Mouse (Mus musculus) MEL (cell line): ENCODE data around the gene Tln2.

Source experiments
- CHD1 ChIP-seq: IDR thresholded peaks from 2 replicates; pipeline ENCODE4 v1.6.1; 2012; ENCODE audit warnings: low read depth, mild to moderate bottlenecking, inconsistent platforms, low read length, improper control_type of control experiment
- CHD2 ChIP-seq: IDR thresholded peaks from 2 replicates; pipeline ENCODE4 v1.6.1; 2011; ENCODE audit warnings: low read length, improper control_type of control experiment
- CTCF ChIP-seq, 3 experiments: IDR thresholded peaks in 2 of 3; conservative IDR thresholded peaks in 1 of 3; 2 replicates each; pipeline ENCODE4 v1.5.1; 2011 to 2012; ENCODE audit warnings: low read length in 3 of 3, low read depth in 2 of 3, mild to moderate bottlenecking in 2 of 3, improper control_type of control experiment in 1 of 3, inconsistent platforms in 1 of 3, mixed read lengths in 1 of 3, moderate library complexity in 1 of 3; ENCODE audit not compliant: control insufficient read depth in 1 of 3, insufficient read depth in 1 of 3, poor library complexity in 1 of 3, severe bottlenecking in 1 of 3
- ETS1 ChIP-seq: IDR thresholded peaks from 2 replicates; pipeline ENCODE4 v1.6.1; 2012; ENCODE audit warnings: low read depth, mild to moderate bottlenecking, inconsistent platforms, low read length, improper control_type of control experiment, moderate library complexity
- JUND ChIP-seq: IDR thresholded peaks from 2 replicates; pipeline ENCODE4 v1.6.1; 2011; ENCODE audit warnings: low read depth, mild to moderate bottlenecking, improper control_type of control experiment, low read length
- MAFK ChIP-seq: IDR thresholded peaks from 2 replicates; pipeline ENCODE4 v1.6.1; 2011; ENCODE audit warnings: low read depth, mild to moderate bottlenecking, low read length, improper control_type of control experiment, borderline replicate concordance
- MAZ ChIP-seq: IDR thresholded peaks from 2 replicates; pipeline ENCODE4 v1.6.1; 2012; ENCODE audit warnings: low read depth, mild to moderate bottlenecking, inconsistent platforms, low read length, improper control_type of control experiment
- POLR2A ChIP-seq, 2 experiments: IDR thresholded peaks; 2 replicates each; pipeline ENCODE4 v1.6.1; 2011 to 2012; ENCODE audit warnings: low read length in 2 of 2, mild to moderate bottlenecking in 2 of 2, control low read depth in 1 of 2, improper control_type of control experiment in 1 of 2, low read depth in 1 of 2, moderate library complexity in 1 of 2; ENCODE audit not compliant: control insufficient read depth in 1 of 2, insufficient read depth in 1 of 2, poor library complexity in 1 of 2
- RAD21 ChIP-seq: IDR thresholded peaks from 2 replicates; pipeline ENCODE4 v1.6.1; 2011; ENCODE audit warnings: mild to moderate bottlenecking, low read depth, low read length, improper control_type of control experiment
- TCF12 ChIP-seq: IDR thresholded peaks from 2 replicates; pipeline ENCODE4 v1.6.1; 2014; ENCODE audit warnings: low read depth, mild to moderate bottlenecking, inconsistent platforms, low read length, improper control_type of control experiment, moderate library complexity
- USF1 ChIP-seq: IDR thresholded peaks from 2 replicates; pipeline ENCODE4 v1.6.1; 2014; ENCODE audit warnings: low read depth, mild to moderate bottlenecking, inconsistent platforms, low read length, improper control_type of control experiment, moderate library complexity

DNA sequence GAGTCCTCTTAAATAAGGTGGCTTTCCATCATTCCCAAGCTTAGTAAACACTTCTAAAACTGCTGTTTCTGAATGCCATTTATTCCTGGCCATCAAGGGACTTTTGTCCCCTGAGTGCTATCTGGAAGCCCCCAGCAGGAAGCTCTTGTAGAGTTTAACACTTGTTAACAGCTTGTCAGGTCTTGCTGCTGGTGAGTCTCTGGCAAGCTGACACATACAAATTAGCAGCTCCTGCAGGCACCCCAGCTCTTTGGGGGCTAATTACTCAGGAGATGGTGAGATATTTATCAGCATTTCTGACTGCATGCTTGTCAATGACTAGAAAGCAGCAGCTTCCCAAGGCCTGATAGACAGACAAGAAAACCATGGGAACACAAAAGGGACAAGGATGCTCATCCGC lies 77.2 kb downstream of the Tln2 start:
- TF ChIP-seq MAFK (no peak), CTCF (IDR thresholded peaks at IDR 0.05 in 2 of 3, conservative IDR thresholded peaks at IDR 0.05 in 1 of 3; ENCODE audit: control insufficient read depth in 1 of 3, insufficient read depth in 1 of 3, low read depth in 2 of 3, low read length in 3 of 3, poor library complexity in 1 of 3, severe bottlenecking in 1 of 3) (no peak), USF1 (no peak), POLR2A (IDR thresholded peaks at IDR 0.05; ENCODE audit: control insufficient read depth in 1 of 2, insufficient read depth in 1 of 2, low read depth in 1 of 2, low read length in 2 of 2, poor library complexity in 1 of 2) (no peak), TCF12 (no peak), CHD1 (no peak), CHD2 (no peak), JUND (no peak), MAZ (no peak), ETS1 (no peak), RAD21 (no peak)
